Mouse (Mus musculus) cortical plate, adult 2 months (tissue): Measurements from ENCODE around the gene Grid2.

Source experiments
- CTCF ChIP-seq: fragments of 200-500 bp; IDR thresholded peaks from 2 replicates; pipeline ENCODE4 v1.5.1; 2011; ENCODE audit warnings: mild to moderate bottlenecking, control low read depth, low read length; ENCODE audit not compliant: insufficient read depth; ENCODE audit errors: extremely low read depth
- POLR2A ChIP-seq: fragments of 200-500 bp; IDR thresholded peaks from 2 replicates; pipeline ENCODE4 v1.6.1; 2011; ENCODE audit warnings: mild to moderate bottlenecking, low read length, control low read depth; ENCODE audit not compliant: insufficient read depth; ENCODE audit errors: extremely low read depth

DNA sequence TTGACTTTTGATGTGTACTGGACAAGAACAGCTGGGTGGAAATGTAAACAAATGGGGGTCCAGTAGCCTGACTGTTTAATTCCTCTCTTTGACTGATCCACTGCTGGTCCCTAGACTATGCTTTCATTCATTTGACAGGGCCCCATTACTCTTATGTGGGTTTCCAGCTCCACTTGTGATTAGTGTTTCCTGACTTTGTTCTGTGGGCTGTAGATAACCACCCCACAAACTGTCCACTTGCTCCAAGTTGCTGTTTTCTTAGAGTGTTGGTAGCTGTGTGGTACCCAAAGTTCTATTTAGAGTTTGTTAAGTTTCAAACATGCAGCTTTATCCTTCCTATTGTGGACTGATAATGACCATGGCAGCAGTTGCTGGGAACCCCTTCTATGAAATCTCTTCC, 1172.0 kb downstream of the Grid2 start:
- TF ChIP-seq CTCF (no peak), POLR2A (no peak)
